Mouse (Mus musculus): ENCODE measurements around the gene Exoc6. TPM values are rescaled to one million over a fixed set of nuclear protein-coding genes. Genes with fewer than 3 reads are reported as not detected.
"Not testable (repeated sequence)": the region's sequence is repeated elsewhere in the genome, so short reads cannot be mapped to it uniquely, and the experiment has no call there.

Exoc6 gene
- 10 to 100 TPM; 40.6 to 41.3 TPM for total RNA-seq (2021)
- long read RNA-seq, experiment 1, transcript Exoc6-201 (22 exons, 3,543 nt) = major isoform, 32 of 41 reads
- long read RNA-seq, experiment 1, partial matches to known transcripts = 4 of 41 reads
- long read RNA-seq, experiment 1, other reads (novel, unspliced or antisense) = 5 of 41 reads
- long read RNA-seq, experiment 2, transcript Exoc6-201 (22 exons, 3,543 nt) = major isoform, 50 of 60 reads
- long read RNA-seq, experiment 2, partial matches to known transcripts = 5 of 60 reads
- long read RNA-seq, experiment 2, other reads (novel, unspliced or antisense) = 5 of 60 reads

DNA sequence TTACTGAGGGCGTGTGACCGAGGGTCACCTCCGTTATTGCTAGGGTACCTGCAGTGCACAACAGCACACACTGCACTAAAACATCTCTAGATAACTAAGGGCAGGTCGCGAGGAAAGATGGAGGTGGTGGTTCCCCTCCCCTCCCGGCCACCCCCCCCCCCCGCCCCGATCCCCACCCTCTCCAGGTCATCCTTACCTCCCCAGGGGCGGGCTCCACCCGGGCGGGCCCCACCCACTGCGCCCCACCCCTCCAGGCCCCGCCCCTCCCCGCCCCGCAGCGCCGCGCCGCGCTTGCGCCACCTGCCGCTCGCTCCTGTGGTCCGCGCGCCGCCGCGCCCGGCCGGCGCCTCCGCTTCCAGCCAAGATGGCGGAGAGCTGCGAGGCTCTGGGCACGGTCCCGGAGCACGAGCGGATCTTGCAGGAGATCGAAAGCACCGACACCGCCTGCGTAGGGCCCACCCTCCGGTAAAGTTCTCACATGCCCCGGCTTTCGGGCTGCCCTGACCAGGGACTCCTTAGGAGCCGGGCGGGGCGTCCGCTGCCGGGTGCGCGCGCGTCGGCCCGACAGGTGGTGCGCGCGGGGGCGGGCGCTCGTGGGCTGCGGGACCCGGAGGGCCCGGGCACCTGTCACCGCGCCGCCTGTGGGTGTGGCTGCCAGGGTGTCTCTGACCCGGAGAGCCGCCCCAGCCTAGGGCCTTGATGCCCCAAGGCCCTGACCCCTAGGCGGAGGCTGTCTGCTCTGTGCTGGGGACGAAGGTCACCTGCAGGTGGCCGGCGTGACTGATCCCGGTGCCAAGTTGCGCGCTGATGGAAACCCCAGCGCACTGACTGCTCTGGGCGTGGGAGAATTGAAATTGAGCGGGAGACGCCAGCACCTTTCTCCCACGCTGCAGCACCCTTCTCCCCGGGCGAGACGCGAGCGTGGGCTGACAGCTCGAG is at the start of gene Exoc6:
Gene Exoc6 (plus strand): TSS at position 318 of the 939 bp plus-strand sequence.
- peak; percentile 67 to 81 for DNase-seq (ENCODE audit: low spot score in 2 of 2)

DNA sequence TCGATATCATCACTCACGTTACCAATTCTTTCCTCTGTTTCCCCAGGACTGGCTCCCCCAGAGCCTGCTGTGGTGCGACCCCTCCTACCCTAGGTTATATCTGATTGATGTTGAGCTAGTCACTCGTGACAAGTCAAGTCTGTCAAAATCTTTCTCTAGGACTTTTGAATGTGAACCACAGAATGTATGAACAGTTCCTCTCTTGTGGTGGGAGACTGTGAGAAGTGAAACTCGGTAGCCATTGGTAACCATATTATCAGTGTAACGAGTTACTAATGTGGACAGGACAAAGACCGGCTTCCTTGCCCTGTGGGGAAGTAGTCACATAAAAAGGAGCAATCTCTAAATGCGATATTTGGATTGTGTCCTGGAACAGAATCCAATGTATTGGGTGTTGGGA is 47.2 kb upstream of the Exoc6 start:
- no peak for DNase-seq (ENCODE audit: low spot score in 2 of 2)

DNA sequence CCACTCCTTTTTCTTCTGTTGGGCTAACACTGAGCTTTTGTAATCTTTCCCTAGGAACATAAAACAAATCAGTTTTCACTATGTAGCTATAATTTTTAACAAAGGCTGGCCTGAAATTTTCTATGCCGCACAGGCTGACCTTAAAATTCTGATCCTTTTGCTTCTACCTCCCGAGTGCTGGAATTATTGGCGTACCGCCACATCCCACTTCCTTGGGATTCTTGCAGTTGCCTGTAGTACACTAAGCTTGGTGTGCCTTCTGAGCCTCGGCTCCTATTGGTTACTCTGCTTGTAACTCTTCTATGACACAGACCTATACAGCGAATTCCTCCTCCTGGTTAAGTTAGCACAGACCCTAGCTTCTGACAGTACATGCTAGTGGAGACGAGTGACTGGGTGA is 44.2 kb upstream of the Exoc6 start:
- no peak for DNase-seq (ENCODE audit: low spot score in 2 of 2)

DNA sequence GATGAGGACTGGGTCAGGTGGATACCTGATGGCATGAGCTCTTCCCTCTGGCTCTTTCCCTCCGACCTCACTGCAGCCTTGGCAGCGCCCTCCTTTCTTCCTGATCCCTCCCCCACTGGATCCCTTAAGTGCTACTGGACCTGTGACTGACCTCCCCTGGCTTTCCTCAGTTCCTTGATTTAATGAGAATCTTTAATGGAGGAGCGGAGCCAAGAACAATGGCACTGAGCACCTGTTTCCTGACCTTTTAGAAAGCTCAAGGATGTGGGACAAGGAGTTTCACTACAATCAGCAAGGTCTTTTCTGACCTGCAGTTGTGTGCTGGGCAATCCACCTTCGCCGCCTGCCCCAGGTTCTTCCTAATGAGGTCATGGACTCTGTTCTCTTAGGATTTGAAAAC is 43.6 kb upstream of the Exoc6 start:
- DNase-seq (ENCODE audit: low spot score in 2 of 2) = no peak

DNA sequence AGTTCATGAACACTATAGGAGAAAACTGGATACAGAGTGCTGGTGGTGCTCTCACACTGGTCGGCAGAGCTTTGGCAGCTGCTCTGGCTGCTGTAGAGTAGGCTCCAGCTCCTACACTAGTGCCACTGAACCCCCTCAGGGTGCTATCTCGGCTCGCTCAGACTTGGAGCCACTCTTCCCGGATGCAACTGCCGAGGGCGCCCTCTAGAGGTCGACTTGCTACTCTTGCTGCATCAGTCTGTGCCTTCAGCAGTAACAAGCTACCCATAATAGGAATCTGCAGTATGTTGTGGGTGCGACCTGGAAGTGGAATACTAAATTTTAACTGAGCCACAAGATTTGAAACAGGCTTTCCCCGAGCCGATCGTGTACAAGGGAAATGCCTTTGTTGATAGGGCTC is 40.5 kb upstream of the Exoc6 start:
- DNase-seq (ENCODE audit: low spot score in 2 of 2) = peak; percentile 79 to 83

DNA sequence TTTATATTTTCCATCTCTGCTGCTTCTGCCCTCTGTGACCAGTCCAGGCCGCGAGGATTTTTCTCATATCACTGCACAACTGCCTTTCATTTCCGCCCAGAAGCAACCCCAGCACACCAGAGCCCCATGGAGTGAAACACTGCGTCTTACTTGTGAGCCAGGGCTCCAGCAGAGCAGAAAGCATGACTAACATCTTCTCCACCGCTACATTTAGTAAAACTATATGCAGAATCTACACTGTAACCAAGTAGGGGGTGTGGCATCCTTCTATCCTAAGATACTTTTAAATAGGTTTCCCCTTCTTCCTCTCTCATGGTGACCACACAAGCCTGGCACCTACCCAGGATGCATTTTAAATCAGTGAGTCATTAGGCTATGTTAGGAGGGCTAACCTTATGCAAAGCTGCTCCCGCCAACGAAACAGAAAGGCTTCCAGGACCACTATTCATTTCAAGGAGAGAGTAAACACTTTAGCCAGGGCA is 35.4 kb upstream of the Exoc6 start:
- DNase-seq (ENCODE audit: low spot score in 2 of 2) = no peak

DNA sequence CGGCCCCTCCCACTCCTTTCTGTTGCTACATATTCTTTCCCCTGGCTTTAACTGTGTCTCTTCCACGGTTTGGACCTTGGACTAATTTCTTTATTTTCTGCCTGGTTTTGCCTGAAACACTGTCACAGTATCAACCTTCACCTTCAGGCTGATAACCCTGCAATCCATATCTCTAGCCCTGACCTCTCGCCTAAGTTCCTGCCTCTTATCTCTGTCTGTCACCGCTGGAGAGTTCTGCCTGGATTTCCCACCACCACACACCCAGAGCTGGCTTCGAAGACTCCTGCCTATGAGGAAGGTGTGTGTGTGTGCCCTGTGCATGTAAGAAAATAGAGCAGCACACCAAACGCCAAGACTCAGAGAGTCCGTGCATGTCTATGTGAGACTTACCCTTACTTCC is 32.8 kb upstream of the Exoc6 start:
- DNase-seq (ENCODE audit: low spot score in 2 of 2) = no peak

DNA sequence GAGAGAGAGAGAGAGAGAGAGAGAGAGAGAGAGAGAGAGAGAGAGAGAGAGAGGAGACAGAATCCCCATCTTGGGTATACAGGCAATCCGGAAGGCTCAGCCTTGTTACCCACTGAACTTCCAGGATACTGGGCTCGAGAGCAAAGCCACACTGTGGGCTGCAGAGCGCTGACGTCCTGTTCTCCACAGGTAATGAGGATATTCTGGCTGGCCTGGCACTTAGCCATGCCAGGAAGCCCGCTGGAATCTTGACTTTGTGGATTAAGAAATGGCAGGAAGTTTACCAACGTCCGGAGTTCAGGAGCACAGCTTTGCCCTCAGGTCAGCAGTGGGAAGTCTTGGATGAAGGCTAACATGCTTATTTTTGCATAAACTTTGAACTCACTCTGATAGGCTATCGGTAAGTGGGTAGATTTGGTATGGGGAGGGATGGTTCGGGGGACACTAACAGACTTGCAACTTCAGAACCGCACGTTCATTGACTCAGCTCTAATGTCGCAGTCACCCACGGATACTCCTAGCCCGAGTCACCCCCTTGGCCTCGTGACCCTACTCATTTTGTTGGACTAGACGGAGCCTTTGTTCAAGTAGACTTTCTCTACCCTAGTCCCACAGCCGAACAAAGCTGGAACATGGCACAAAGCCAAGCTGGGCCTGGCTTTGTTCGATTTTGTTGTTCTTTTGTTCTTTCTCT is 29.3 kb upstream of the Exoc6 start:
- no peak for DNase-seq (ENCODE audit: low spot score in 2 of 2)

DNA sequence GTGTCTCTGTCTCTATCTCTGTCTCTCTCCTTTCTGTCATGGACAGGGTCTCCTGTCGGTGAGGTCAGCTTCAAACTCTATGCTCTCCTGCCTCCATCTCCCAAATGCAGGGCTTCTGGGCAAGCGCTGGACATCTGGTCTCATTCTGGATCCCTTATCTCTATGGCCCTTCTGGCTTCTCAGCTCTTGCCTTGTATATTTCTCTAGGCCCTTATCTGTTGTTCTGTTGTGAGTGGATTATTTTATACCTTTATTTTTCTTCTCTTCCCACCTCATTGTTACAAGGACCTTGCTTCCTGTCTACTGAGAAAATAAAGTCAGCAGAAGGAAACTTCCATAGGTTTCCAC is 28.8 kb upstream of the Exoc6 start:
- no peak for DNase-seq (ENCODE audit: low spot score in 2 of 2)

DNA sequence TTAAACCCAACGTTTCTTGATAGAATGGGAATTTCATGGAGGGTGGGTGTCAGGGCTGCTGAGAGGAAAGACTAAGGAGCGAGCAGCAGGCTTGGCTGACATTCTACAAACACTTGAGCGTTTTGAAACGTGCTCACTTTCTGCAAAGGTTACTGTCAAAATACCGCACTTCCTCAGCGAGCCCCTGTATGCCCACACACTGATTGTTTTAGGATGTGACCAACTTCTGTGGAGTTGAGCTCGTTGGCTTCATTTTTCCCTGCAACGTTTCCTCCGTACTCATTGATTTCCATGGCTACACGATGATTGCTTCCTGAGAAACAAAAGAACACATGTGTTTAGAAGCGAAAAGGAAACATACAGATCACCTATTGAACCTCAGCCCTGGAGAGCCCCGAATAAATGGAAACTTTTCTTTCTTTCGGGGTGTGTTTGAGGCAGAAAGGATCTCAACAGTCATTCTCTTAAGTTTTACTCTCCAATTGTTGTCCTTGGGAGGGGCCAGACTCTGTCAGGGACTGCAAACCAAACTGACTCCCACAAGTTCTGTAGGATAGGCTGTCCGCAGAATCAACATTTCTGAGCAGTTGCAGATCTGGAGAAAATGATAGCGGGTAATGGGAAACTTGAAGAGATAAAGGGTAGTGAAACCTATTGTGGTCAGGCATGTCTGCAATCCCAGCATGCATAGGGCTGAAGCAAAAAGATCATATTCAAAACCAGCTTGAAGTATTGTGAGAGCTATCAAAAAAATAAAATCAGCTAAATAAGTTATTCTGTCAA is 26.7 kb upstream of the Exoc6 start:
- DNase-seq (ENCODE audit: low spot score in 2 of 2) = no peak

DNA sequence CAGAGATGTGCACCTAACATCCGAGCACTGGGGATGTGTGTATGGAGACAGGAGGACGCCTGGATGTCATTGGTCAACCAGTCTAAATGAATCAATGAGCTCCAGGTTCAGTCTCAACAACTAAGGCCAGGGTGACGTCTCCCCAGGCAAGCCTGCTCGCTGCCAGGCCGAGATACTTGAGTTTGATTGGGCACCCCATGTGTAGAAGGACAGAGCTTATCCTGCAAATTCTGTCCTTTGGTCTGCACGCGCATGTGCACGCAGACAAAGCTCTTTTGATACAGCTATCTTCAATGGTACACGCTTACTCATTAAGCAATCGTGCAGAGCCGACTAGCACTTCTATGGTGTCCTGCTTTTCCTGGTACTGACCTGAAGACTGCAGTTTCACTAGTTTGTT is 24.3 kb upstream of the Exoc6 start:
- DNase-seq (ENCODE audit: low spot score in 2 of 2) = no peak

DNA sequence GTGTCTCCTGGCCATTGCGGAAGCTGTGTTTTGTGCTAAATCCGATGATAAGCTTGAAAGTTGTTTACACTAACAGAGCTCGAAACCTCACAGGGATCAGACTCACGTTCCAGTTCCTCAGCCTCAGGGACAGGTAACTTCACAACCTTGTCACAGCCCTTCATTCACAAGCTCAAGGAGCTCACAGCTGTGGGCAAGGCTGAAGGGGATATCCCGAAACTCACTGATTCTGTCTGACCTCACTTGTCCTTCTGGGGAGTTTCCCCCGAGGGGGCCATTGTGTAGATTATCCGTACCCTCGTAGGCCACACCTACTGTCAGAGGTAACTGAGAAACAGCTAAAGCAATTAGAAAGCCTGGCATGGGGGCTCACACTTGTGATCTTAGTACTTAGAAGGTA is 23.4 kb upstream of the Exoc6 start:
- DNase-seq (ENCODE audit: low spot score in 2 of 2) = no peak

DNA sequence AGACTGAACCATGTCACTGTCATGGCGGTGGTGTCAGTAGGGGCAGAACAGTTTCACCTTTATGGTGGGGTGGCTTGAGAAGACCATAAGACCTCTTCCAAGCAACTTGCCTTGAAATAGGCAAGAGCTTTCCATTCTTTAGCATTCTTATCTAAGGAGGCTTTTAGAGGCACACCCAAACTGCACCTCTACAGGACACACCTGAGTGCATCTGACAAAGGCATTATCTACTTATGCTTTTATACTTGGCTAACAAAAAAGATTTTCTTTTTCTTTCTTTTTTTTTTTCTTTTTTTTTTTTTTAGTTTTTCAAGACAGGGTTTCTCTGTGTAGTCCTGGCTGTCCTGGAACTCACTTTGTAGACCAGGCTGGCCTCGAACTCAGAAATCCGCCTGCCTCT is 22.5 kb upstream of the Exoc6 start:
- DNase-seq (ENCODE audit: low spot score in 2 of 2) = not testable (repeated sequence)

DNA sequence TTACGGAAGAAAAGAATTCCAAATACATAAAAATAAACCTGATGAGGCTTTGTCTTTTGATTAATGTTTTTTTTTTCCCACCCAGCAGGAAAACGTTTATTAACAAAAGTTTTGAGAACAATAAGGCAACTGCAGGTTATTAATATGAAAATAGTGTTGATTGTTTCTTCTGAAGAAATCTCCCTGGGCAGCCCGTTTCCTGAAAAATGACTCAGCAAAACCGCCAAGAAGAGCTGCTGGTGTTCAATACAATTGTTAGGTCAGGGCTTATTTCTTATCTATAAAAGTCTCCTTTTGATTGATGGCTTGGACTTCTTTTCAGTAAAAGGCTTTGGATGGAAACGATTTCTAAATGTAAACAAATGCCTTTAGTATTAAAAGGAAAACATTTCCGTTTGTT is 21.6 kb upstream of the Exoc6 start:
- no peak for DNase-seq (ENCODE audit: low spot score in 2 of 2)

DNA sequence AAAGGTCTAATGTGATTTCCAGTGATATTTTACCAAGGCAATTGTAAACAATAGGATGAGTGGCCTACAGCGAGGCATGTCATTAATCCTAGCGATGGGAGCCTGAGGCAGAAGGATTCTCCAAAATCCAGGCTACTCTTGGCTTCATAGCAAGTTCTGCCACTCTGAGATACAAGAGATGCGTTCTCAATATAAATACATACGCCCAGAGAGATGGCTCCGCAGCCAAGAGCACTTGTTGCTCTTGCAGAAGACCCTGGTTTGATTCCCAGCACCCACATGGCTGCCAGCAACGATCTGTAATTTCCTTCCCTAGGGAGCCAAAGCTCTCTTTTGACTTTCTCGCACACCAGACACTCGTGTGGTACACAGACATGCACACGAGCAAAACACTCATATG is 20.9 kb upstream of the Exoc6 start:
- DNase-seq (ENCODE audit: low spot score in 2 of 2) = no peak

DNA sequence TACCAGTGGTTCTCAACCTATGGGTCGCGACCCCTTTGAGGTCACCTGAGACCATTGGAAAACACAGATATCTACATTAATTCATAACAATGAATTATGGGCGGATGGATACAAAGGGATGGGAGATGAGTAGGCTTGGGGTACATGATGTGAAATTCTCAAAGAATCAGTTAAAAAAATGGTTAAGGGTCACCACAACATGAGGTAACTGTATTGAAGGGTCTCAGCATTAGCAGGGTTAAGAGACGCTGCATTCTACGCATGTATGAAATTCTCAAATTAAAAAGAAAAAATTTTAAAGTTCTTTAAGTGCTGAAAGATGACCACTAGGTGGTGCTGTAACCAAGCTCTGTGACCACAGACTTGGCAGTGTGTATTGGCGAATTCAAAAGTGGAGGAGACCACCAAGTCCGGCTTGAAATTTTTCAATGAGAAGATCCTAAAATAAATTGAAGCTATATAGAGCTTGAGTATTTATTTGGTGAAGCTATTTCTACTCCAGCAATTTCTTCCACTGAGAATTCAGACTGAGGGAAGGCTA is 20.2 kb upstream of the Exoc6 start:
- peak in 1 of 2 experiments; percentile 45 for DNase-seq (ENCODE audit: low spot score in 2 of 2)

DNA sequence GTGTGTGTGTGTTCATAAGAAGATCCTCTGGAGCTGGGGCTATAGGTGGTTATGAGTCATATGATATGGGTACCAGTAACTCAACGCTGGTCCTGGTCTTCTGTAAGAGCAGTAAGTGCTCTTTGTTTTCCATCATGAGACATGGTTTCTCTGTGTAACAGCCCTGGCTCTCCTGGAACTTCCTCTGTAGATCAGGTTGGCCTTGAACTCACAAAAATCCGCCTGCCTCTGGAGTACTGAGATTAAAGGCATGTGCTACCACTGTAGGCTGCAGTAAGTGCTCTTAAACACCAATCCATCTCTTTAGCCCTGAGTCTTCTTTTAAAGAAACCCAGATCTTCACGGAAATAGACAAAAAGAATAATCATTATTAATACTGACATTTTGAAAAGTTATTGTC is 19.6 kb upstream of the Exoc6 start:
- no peak for DNase-seq (ENCODE audit: low spot score in 2 of 2)

DNA sequence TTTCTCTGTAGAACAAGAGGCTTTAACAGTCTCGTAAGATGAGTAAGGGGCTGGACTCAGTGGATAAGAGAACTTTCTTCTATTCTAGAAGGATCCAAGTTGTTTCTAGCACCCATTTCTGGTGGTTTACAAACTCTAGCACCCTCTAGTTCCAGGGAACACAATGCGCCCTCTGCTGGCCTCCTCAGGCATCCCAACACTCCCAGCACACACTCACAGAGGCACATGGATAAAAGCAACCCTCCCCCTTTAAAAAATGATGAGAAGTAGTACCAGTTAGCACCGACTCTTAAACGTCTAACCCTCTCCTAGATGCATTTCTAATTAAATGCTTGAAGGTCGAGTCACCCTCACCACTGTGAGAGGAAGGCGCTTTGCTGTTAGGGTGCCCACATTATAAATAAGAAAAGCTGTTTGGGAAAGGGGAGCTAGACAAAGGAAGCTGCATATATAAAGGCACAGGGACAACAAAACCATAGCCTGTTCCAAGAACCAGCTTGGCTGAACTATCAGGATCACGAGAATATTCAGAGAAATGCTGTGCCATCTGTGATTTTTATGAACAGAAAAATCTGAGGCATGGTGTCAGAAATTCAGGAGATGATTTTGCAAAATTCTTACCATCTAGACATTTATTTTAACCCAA is 18.9 kb upstream of the Exoc6 start:
- DNase-seq (ENCODE audit: low spot score in 2 of 2) = peak in 1 of 2 experiments; percentile 28

DNA sequence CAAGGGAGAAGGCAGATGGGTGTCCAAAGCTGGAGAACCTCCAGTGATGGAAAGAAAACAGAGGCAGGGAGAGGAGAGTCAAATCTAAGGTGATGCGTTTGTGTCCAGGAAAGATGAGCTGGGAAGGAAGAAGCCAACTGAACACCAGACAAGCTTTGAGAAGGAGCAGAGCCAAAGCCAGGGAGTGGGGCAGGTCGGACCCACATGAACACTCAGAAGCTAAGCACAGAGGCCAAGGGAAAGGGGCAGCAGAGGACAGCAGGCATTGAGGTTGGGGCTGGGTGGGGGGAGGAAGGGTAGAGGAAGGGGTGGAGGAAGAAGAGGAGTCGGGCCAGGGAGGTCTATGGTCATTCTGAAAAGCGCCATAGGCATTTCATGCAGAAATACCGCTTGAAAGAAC is 17.0 kb upstream of the Exoc6 start:
- DNase-seq (ENCODE audit: low spot score in 2 of 2) = no peak

DNA sequence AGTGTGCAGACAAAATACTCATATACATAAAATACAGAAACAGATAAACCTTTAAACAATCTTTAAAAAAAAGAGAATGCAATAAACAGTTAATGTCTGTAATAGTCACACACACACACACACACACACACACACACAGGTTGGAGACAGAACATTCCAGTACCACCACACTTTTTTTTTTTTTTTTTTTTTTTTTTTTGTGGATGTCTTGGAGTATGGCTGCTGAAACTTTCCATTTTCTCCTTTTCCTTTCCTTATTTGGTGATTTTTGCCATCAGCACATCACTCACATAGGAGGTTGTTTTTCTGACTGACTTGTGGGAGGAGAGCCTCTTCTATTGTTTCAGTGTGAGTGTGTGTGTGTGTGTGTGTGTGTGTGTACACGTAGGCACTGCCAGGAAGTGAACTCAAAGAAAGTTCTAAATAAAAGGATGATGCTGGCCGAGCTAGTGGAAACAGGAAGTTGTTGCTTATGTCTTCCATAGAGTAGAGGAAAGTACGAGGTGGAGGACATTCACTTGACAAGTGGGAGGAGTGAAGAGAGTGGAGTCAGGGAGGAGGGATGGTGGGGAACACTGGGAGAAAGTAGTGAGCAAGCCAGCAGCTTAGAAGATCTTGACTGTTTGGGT is 15.4 kb upstream of the Exoc6 start:
- no peak for DNase-seq (ENCODE audit: low spot score in 2 of 2)

All from left cerebral cortex, adult 18-20 months (tissue).